Mouse (Mus musculus) heart, adult 8-10 months (tissue): ENCODE results near the gene Tle1. TPM values are rescaled to one million over a fixed set of nuclear protein-coding genes. Genes with fewer than 3 reads are reported as not detected.

ENCODE experiments used
- DNase-seq: peaks from one replicate; pipeline ENCODE4 v3.0.0; 2022; ENCODE audit warnings: low spot score
- total RNA-seq, 4 experiments: library from RNA; stranded (reverse); gene quantifications; 2 replicates each; pipeline ENCODE4 v1.2.4; 2022

The Tle1 gene
- total RNA-seq, 4 experiments from 2014 or later: 6.6 to 10.1 (median 7.9) TPM

DNA sequence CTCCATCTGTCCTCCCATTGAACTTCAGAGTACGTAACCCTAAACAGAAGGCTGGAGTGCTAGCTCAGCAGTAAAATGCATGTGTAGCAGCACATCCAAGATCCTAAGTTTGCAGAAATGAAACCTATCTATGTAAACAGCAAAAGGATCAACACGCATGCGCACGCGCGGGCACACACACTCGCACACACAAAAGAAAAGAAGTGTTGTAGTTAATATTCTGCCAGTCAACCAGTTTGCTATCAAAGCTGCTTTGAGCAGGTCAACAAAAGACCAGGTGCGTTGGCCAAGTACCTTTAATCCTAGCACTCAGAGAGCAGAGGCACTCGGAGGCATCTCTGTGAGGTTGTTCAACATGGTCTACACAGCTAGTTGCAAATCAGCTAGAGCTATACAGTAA lies 35.0 kb downstream of the Tle1 start:
- DNase-seq: no peak

DNA sequence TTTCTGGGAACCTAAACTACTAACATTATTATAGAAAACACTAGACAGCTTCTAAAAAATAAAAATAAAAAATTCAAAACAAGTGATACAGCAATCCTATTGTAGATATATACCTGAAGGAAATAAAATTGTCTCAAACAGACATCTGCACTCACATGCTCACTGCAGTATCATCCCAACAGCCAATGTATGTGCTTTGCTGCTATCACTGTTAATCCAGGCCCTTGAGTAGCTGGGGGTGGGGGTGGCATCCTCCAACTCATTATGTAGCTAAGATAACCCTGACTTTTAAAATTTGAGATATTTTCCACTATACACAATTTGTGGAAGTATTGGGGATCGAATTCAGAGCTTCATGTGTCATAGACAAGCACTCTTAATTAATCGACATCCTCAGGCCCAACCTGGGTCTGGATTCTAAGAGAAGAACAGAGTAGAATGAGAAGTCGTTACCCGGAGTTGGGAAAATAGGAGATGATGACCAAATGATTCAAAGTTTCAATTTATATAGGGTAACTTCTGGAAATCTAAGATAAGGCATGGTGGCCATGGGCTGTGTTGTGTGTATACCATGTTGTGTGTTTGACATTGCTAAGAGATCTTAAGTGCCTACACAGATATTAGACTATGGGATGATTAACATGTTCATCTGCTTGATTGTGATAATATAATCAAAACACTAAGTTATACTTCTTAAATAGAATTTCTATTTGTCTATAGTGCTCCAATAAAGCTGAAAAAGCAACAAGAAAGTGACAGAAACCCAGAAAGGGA lies 38.1 kb downstream of the Tle1 start:
- DNase-seq: no peak

DNA sequence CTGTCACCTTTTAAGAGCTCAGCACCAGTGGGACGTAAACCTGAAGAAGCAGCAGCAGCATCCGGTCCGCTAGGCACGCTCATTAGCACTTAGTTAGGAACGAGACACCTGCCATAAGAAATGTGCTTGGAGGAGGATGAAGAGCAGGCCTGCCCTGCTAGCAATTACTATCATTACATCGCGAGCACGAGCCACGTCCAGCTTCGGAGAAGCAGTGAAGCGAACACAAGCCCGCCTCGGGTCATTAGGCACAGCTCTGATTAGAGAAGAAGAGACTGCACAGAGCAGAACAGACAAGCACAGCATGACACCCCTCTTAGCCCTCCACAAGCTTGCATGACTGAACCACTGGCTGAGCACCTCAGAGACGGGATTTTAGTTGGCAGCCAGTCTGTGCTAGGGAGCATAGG lies 40.6 kb downstream of the Tle1 start:
- DNase-seq: no peak

DNA sequence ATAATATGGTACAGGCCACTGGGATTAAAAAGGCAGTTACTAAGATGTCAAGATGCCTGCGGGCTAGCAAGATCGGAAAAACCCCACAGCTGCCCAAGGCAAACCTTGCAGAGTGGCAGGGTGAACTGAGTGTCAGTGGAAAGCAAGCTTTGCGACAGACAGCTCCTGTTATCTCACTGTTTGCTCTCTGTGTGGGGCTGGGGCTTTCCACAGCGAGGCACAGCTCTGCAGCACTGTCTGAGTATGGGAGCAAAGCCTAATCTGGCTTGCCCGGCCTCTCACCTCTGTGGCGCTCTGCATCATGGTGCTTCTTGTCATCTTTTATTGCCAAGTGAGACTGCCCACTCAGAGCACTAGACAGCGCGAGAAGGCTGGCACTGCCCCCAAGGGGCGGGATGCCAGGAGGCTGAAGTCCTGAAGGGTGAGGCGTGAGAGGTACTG lies 42.8 kb downstream of the Tle1 start:
- no peak for DNase-seq

DNA sequence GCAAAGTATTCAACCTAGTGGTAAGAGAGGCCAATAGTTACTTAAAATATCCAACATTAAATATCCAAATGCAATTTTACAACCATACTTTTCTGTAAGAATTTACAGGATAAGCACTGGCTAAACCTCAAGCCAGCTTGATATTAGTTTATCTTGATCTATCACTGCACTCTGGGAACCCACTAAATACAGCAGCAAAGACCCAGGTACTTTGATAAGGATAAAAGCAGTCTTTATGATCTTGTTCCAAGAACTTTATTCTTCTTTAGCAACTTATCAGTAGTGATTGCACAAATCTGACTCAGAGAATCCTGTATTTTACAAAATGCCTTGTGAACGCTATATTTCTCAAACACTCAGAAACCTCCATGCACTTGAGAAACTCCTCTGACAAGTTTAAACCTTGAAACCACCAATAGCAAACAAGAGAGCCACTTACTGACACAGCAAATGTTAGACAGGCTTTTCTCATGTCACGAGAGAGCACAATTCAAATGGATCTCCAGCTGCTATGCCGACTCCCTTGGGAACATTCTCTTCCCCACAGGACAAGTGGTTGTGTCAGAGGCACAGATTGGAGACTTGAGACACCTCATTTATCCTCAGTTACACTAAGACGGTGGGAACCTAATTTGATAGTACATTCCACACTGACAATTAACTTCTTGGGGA lies 50.1 kb downstream of the Tle1 start:
- no peak for DNase-seq

DNA sequence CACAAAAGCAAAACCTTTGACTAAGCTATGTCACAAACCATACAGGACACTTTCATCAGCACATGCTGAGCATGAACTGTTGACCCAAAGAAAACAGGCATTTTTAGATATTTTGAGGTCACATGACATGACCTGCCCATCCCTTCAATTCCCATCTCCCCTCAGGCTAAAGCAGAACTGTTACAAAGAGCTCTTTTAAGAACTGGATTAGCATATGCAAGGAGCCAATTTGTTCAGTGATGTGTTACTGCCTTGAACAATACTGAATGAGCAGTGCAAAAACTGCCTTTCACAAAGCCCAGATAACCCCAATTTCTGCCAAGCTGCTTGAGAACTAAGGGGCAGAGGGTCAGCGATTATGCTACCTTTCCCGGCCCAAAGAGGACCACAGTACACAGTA lies 54.7 kb downstream of the Tle1 start:
- no peak for DNase-seq

DNA sequence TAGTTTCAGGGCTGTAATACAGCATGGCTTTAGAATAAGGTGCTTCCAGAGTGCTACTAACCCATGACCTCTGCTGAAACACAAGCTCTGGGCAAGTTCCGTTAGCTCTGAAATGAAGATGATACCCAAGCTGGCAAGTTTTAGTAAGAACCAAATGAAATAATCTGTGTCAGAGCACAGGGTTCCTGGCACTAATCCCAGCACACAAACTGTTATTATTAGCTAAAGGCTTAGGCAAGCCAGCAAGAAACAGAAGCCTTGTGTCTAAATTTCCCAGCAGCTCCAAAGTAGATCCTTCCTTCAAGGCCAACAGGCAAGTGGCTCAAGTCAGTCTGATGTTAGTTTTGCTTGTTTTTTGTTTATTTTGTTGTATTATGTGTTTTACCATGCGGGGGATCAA lies 56.2 kb downstream of the Tle1 start:
- no peak for DNase-seq

DNA sequence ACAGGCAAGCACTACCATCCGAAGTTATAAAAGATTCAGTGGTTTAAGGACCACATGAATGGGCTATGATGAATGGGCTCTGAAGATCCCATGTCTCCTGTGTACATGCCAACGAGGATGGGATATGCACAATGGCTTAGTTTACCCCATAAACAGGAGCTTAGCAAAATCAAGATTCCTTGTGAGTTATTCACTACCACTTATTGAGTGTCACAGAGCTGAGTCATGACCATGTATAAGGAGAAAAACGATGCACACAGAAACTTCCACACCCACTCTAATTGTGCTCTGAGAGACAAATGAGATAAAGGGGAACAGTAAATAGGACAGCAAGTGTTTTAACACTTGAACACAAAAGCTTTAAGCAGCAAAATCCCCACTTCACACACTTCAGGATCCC lies 60.0 kb downstream of the Tle1 start:
- no peak for DNase-seq

DNA sequence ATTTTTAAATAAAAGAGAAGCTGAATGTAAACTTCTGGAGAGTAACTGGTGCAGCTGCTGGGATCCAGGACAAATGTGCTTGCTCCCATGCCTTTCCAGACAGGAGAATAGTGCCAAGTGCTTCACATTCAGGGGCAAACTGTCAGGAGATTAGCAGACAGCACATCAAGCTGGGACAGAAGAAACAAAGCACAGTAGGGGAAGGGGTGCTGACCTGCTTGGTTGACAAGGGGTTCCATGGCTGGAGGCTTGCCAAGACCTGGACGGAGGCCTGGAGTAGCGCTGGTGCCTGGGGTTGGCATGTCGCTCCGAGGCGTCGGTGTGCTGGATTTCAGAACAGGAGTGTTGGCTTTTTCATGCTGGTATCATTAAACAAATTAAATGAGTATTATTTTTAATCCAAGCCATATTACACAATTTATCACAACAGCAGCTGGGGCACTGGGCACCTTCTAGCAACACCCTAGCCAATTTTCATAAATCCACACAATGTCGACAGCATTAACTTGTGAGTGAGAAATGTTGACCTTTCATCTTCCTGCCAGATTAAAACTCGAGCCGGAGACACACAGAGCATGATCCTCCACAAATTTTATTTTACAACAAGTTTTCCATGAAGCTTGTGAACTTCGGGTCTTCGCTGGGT lies 61.1 kb downstream of the Tle1 start:
- DNase-seq: no peak

DNA sequence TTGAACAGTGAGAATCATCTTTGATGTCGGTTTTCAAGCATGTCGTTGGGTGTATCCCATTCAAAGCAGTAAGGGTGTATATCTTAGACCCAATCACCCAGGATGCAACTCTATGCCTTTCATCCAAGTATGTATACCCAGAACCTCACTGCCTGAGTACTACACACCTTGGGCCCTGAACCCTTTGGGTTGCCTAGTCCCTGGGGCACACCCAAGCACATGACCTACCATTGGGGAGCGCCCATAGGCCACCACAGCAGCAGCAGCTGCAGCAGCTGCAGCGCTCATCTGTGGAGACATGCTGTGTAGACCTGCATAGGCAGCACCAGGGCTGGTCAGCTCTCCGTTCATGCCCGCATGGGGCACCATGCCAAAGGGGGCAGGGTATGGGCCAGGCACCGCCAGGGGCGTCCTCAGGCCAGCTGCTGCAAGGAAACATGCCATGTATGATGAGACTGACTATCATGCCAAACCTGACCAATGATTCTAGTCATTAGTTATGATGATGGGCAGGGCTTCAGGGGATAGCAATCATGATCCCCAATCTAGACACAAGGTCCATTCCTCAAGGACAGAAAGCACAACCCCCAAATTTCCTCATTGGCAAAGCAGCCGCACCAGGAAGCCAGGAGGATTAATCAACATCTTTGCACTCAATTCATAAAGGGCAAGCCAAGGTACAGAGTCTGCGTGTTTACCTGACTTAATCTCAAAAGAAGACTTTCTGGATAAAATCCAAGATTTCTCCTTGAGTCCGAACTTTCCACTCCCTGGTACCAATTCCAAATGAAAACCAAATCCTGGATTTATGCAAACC lies 62.2 kb downstream of the Tle1 start:
- DNase-seq: no peak

DNA sequence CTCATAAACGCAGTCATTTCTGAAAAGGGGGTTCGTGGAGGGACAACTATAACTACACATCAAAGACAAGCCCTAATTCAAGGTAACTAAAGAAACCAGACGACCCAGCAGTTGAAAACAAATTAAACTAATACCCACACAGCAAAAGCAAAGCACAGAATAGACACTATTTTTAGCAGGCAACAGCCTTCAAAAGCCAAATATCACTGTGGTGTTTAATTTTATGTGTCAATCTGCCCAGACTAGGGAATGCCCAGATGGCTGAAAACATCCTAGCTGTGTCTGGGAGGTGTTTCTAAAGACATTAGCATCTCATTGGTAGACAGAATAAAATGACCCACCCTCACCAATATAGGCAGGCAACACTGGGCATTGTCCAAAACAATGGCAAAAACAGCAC lies 68.1 kb downstream of the Tle1 start:
- no peak for DNase-seq

DNA sequence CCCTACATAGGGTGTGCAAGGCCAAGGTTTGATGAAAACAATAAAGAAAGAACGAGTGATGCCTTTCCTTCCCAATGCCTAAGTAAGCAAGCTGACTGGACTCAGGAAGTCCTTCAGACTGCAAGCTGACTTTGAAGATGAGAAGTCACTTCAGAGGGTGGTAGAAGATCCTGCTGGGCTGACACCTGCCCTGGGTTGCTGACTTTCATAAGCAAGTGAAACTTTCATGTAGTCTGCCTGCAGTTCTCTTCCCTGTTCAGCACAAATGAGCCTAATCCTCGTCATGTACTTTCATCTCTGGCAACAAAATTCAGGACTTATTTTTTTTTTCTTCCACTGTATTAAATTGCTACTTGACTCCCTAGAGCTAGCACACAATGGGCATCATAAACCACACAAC lies 73.1 kb downstream of the Tle1 start:
- DNase-seq: no peak

DNA sequence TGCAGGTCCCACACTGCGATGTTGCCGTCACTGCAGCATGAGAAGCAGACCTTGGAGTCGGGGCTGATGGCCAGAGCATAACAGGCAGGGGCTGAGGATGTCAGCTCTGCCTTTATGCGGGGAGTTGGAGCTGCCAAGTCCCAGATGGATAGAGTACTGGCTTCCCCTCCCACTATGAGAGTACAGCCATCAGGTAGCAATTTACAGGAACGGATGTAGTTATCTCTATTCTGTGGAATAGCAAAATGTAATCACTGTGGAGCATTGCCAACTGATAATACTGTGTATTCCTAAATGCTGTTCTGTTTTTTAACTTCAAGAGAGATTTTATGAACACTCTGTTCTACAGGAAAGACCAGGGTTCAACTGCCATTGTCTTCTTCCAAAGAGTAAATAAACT lies 75.9 kb downstream of the Tle1 start:
- DNase-seq: peak; percentile 8

DNA sequence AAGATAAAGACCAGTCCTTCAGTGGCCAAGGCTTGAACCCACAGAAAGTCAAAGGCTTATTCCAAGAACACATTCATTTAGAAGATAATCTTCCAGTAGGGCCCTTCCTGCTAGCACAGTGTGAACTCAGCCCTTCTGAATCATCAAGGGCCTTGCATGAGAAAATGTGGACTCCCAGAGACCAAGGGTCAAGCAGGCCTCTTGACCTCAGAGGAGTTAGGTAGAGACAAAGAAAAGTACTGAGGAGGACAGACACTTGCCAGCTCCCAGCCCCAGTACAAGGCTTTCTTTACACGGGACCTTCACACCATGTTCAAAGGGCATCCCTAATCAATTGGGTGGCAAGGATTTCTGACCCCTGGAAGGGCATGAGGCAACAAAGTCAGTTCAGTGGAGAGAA lies 77.9 kb downstream of the Tle1 start:
- no peak for DNase-seq

DNA sequence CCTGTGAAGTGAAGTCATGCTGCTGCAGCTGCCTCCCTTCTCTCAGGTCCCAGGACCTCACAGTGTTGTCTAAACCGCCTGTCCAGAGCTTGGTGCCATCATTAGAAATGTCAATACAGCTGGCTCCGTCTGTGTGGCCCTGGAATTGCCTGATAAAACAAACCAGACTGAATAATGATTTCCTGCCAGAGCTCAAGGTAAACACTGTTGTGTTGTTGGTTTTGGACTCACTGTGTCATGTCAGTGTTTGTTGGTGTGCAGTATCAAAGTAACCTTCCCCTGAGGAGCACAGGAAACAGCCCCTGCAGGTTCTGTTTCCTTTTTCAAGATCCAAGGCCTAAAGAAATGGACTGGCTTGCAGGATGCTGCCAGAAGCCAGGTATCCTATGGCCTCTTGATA lies 78.4 kb downstream of the Tle1 start:
- no peak for DNase-seq

DNA sequence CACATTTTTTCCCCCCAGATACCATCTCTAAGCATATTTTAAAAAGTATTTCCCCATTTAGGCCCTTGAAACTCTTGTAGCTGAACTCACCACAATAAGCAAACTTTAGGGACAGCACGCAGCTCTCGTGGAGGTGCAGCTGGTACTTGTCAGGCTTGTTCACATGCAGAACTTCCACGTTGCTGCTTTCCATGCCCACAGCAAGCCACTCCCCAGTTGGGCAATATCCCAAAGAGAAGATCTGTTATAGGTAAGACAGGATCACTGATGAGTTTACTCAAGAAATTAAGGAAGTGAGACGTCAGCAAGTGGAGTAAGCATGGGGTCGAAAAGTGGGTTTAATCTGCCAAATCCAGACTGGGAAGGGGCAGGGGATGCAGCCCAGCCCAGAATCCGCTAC lies 80.7 kb downstream of the Tle1 start:
- DNase-seq: no peak

DNA sequence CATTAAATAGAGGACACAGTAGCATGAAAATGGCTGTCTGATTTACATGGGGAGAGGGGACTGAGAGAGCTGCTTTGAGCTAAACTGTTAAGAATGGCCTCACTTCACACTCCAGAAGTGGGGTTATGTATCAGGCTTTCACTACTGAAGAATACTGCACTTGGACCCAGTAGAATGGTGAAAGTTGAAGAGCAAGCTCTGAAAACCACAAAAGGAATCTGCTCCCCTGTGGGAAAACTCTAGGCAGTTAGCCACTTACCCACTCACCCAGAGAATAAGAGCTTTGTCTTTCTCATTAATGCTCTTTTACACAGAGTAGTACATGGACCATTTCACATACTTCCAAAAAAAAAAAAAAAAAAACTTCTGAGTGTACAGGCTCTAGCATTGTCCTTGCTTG lies 95.0 kb downstream of the Tle1 start:
- DNase-seq: no peak

DNA sequence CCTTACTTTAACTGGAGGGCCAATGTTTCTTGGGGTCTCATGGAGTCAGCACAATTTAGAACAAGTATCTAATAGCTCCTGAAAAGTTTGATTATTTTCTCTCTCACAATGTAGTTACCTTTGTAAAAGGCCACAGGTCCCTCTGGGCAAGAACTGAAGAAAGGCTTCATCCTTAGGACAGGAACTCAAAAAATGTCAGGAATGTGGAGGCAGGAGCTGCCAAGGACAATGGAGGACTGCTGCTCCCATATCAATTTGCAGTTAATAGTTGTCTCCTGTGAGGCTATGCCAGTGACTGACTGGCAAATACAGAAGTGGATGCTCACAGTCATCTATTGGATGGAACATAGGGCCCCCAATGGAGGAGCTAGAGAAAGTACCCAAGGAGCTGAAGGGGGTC lies 96.5 kb downstream of the Tle1 start:
- no peak for DNase-seq

DNA sequence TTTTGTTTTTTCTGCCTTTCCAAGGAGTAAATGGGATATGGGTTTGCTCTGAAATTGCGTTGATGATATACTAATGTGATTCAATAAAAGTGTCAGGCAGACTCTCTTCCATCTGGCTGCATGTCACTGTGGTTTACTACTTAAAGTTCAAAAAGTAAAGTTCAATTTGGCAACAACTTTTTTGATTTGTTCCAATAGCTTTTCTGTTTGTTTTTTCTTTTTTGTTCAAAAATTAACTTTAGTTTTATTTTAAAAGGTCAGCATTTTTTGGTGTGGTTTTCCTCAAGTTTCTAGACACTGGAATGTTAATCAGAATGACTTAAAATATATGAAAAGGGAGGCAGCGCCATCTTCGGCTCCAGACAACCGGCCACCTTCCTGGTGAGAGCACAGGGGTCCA lies 112.9 kb downstream of the Tle1 start:
- DNase-seq: no peak

DNA sequence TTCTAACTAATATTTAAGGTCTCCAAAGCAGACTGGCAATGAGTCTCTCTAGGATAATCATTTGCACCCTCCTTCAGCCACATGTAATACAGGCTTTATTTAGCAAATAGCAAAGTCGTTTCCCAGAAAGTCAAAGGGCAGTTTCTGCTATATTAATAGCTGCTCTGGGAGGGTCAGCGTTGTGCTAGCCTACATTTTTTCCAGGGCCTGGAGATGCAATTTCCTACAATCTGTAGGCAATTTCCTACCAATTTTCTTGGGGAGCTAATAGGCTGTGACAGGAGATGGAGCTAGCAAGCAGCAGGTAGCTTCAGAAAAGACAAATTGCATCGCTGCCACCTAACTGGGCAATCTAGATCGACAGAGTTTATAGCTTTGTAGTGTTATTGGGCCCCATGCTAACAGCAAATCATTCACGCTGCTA lies 131.6 kb downstream of the Tle1 start:
- DNase-seq: no peak

DNA sequence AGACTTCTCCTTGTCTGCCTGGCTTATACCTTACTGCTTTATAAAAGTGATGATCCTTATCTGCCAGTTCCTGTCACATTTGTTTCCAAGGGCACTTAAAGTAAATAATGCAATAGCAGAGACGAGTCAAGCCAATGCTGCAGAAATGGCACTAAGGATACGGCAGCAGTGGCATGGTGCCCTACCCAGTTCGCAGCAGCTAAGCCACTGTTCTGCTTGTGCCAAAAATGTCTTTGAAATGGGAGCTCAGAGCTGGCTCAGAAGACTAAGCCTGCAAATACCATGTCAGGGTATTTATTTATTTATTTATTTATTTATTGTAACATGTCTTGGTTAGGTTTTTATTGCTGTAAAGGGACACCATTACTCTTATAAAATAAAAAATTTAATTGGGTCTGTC lies 132.8 kb downstream of the Tle1 start:
- no peak for DNase-seq
